Mouse (Mus musculus): Measurements from ENCODE around the gene Mylk.
A peak's percentile ranks its signal among the peaks of the same experiment; 100 is the strongest.
"Not testable (repeated sequence)": the region's sequence is repeated elsewhere in the genome, so short reads cannot be mapped to it uniquely, and the experiment has no call there.

The Mylk gene

DNA sequence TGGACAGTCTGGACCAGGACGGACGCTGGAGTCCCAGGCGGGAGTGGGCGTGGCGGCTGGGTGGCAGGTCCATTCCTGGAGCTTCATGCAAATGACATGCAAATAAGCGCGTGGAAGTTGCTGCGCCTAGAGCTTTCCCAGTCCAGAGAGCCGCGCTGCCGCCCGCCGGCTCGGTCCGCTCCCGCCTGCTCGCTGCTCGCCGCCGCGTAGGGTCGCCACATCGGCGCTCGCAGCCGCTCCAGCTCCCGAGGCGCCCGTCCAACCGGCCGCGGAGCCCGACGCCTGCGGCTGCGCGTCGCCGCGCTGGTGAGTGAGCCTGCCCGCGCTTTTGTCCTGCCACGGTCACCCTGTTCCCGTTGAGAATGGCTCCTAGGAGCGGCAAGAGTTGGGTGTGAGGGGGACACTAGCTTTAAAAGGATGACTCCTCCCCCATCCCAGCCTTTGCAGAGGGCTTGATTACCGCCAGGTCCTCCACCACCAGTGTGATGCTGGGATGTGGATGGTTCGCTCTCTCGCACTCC, at the start of gene Mylk:
Gene Mylk, plus strand, starts transcription at position 146 of the 521 bp plus-strand sequence.
- DNase-seq (ENCODE audit: low spot score in 2 of 2): peak; percentile 34 to 57

DNA sequence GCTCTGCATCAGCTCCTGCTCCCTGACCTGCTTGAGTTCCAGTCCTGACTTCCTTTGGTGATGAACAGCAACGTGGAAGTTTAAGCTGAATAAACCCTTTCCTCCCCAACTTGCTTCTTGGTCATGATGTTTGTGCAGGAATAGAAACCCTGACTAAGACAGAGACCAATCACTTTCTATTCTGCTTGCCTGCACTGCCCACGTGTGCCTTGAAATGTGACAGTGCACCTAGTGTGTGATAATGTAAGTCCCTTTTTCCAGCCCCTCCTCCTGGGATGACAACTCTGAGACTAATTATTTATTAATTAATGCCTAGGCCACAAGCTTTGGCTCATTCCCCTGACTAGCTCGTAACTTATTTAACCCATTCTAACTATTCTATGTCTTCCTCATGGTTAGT, 46.3 kb upstream of the Mylk start:
- not testable (repeated sequence) for DNase-seq (ENCODE audit: low spot score in 2 of 2)

GRCm38 (mm10) chr16:34700165-34700827, 44.7 kb upstream of the Mylk start:
- DNase-seq (ENCODE audit: low spot score in 2 of 2): peak; percentile 74 to 85

- no peak for DNase-seq (ENCODE audit: low spot score in 2 of 2)
These were observed 44.2 kb upstream of the Mylk start for GRCm38 (mm10) chr16:34700828-34701216.

- no peak for DNase-seq (ENCODE audit: low spot score in 2 of 2)
These were observed 39.0 kb upstream of the Mylk start for GRCm38 (mm10) chr16:34706019-34706418.

- DNase-seq (ENCODE audit: low spot score in 2 of 2): no peak
These were observed 38.5 kb upstream of the Mylk start for GRCm38 (mm10) chr16:34706487-34706946.

DNA sequence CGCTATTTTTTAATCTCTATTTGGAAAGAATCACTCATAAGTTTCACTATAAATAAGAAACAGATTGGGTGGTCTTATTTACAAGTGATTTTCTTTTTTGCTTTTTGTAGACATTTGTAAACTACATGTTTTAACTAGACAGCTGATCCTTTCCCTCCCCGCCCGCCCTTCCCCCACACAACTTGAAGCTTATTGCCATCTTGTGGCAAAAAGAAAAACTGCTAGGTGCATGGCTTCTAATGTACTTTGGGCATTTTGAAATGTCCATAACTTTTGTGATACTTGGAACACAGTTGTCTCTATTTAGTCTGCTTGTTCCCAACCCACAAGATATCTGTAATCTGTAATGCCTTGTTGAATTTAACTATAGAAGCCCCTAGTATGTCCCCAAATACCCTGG, 33.5 kb upstream of the Mylk start:
- no peak for DNase-seq (ENCODE audit: low spot score in 2 of 2)

DNA sequence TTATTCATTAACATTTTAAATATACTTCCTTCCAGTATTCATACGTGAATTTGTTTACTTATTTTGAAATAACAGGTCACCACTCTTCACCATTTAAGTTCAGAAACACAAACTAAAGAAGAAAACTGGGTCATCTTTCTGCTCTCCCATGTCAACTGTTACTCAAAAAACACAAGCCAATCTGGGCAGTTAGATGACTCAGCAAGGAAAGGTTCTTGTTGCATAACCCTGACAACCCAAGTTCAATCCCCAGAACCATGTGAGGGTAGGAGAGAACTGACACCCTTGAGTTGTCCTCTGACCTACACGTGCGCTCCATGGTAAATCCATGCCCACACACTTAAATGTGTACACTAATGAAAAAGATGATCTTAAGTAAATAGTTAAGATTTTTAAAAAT, 19.9 kb upstream of the Mylk start:
- no peak for DNase-seq (ENCODE audit: low spot score in 2 of 2)

DNA sequence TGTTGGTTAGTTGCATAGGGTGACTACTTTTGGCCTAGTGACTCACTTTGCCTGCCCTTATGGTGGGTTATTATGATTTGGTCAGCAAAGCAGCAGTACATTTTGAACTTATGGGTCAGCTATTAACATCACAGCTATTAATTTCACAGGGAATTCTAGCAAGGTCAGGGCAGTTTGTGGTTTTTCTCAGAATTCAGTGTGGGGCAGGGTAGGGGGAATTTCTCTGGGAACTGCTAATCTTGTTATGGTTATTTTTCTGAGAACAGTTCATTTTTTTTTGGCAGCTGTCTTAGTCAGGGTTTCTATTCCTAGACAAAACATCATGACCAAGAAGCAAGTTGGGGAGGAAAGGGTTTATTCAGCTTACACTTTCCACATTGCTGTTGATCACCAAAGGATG, 16.4 kb upstream of the Mylk start:
- DNase-seq (ENCODE audit: low spot score in 2 of 2): not testable (repeated sequence)

GRCm38 (mm10) chr16:34729371-34729770, 15.6 kb upstream of the Mylk start:
- no peak for DNase-seq (ENCODE audit: low spot score in 2 of 2)

- no peak for DNase-seq (ENCODE audit: low spot score in 2 of 2)
These were observed 6.3 kb upstream of the Mylk start for GRCm38 (mm10) chr16:34738656-34739233.

GRCm38 (mm10) chr16:34742930-34743329, 2.1 kb upstream of the Mylk start:
- DNase-seq (ENCODE audit: low spot score in 2 of 2): no peak

GRCm38 (mm10) chr16:34748081-34748720, 3.2 kb downstream of the Mylk start:
- DNase-seq (ENCODE audit: low spot score in 2 of 2): no peak

GRCm38 (mm10) chr16:34749536-34749935, 4.5 kb downstream of the Mylk start:
- no peak for DNase-seq (ENCODE audit: low spot score in 2 of 2)

DNA sequence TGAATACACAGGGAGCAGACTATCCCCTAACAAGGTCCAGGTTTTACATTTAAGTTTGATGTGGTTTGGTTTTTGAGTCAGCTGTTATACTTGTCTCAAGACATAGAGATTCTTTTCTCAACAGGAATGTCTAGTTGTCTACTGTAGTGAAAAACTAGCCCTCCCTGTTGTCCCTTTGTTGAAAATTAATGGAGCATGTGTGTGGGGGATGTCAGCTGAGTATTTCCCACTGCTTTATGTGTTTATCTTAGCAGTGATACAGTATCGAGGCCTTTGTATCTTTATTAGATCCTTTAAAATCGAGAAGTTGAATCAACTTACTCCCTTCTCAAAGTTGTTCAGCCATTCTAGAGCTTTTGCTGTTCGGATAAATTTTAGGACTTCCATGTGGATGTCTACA, 7.0 kb downstream of the Mylk start:
- no peak for DNase-seq (ENCODE audit: low spot score in 2 of 2)

- no peak for DNase-seq (ENCODE audit: low spot score in 2 of 2)
These were observed 8.0 kb downstream of the Mylk start for GRCm38 (mm10) chr16:34752977-34753376.

DNA sequence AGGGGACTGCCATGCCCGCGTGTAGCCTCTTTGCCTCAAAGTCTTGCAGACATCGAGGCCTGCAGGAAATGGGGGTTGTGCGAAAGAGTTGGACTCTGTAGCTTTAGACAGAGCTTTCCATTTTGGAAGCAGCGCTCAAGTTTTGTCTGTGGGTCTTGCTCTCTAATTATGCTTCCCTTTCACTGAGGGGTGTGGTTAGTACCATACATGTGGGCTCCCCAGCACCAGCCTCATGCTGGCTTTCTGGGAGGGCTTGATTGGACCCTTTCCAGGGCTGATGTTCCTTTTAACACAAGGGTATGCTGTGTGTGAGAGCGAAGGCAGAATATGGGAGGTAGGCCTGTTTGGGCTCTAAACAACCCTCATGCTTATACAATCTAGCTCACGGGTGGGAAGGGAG, 12.0 kb downstream of the Mylk start:
- DNase-seq (ENCODE audit: low spot score in 2 of 2): no peak

DNA sequence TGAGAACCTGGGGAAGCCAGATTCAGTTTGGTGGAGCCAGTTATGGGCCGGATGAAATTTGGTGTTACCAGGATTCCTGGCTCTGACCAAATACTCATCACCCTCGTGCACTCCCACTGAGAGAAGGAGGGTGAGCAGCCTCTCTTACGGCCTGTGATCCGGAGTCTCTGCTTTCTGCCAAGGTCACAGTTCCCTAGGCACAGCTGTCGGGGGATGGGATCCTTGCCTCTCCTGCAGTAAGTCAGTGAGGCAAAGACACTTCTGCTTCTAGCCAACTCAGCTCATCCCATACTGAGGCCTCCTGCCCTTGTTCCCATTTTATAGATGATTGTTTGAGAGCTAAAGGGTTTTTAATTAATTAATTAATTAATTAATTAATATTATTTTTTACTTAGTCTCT, 13.2 kb downstream of the Mylk start:
- DNase-seq (ENCODE audit: low spot score in 2 of 2): no peak

DNA sequence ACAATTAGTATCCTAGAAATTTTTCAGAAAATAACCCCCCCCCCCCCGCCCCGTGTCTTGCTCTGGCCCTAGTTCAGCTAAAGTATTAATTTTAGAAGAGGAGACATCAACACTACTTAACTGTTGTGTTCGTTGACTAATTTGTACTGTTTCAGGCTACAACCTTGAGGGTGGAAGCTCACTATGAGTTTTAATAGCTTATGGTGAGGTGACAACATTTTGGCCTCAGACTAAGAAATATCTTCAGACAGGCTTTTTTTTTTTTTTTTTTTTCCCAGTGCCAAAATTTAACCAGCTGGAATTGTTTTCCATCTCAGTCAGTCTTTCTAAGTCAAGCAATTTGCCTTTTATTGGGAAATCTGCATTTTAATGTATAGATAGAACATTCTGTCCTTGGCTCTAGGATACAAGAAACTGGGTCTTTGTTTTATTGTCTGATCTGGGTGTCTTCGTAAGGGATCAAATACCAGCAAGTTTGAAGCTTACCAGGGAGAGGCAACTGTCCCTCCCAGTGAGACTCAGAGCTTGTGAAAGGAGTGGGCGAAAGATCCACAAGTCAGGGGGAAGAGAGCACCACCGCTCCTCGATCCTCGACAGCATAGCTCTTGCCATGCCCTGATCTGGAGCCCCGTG, 19.1 kb downstream of the Mylk start:
- DNase-seq (ENCODE audit: low spot score in 2 of 2): no peak

DNA sequence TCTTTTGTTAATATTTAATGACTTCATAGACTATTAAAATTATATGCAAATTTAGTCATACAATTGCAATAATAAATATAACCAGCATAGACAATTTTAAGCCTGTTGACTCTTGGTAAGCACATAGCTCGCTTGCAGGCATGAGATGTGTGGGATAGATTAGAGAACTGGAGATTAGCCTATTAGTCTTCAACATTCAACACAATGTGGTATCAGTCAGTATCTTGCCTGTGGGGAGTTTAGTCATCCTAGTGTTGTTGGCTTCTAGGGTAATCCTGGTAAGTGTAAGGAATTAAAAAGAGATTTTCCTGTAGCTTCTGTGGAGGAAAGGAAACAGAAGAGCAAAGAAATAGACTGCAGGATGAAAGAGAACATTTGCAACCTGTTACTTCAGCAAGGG, 20.7 kb downstream of the Mylk start:
- DNase-seq (ENCODE audit: low spot score in 2 of 2): no peak

DNA sequence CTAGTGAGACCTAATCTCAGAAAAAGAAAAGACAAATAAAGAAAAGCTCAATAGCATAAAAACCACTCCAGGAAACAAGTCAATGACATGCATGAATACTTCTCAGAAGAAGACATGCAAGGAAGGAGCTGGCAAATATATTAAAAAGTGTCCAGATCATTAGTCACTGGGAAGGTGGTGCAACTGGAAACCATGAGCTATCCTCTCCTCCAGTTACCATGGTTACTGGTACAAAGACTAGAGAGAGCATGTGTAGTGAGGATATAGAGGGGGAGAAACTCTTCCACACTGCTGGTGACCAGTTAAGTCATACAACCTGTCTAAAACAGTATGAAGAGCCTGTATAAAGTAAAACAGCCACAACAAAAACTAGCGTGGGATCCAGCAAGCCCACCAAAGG, 21.2 kb downstream of the Mylk start:
- DNase-seq (ENCODE audit: low spot score in 2 of 2): no peak

GRCm38 (mm10) chr16:34767443-34767842, 22.4 kb downstream of the Mylk start:
- no peak for DNase-seq (ENCODE audit: low spot score in 2 of 2)

DNA sequence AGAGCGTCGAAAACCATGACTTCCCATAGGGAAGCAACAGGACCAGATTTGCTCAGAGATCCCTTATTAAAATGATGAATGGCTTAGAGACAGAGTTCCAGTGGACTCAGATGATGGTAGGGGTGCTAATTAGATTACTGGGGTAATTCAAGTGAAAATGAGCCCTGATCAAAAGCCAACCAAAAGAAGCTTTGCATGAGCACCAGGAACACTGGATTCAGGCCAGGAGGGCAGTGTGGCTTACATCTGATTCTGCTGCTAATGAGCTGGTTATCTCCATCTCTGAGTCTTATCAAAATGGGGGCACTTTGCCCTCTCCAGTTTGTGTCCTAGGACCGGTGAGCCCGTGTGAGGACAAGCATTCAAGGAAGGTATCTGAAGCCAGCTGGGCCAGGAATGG, 23.4 kb downstream of the Mylk start:
- DNase-seq (ENCODE audit: low spot score in 2 of 2): no peak

All from frontal cortex, postnatal 36 days (tissue).